Mouse (Mus musculus): ENCODE measurements around the gene Cel.

Gene Cel

DNA sequence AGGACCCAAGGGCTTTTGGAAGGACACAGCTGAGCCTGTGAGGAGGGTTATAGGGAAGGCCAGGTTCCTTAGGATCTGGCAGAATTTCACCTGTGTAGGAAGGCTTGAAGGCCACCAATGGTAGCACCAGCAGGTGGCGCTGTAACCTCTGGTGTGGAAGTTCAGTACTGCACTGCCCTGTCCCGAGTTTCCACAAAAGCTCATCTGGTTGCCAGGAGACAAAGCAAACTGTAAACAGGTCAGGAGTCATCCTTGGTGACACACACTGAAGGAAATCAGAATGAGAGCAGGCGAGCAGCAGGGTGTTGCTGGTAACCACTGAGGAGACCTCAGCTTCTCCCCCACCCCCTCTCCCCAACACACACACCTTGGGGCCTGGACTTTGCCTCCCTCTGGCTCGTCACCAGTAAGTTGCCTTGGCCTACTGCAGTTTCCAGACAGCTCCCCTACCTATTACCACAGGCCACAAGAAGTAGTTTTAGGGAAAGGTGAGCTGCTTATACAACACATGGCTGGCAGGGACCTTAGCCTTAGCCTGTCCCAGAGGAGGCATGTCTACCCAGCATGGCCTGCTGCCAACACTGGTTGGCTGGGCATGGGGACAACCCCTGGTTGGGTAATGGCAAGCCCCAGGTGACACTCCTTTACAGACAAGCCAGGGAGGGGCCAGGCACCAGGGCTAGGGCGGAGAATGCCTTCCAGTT, 45.8 kb downstream of the Cel start:
- WGBS = 44% methylated on average over 5 of the region's 5 CpGs

DNA sequence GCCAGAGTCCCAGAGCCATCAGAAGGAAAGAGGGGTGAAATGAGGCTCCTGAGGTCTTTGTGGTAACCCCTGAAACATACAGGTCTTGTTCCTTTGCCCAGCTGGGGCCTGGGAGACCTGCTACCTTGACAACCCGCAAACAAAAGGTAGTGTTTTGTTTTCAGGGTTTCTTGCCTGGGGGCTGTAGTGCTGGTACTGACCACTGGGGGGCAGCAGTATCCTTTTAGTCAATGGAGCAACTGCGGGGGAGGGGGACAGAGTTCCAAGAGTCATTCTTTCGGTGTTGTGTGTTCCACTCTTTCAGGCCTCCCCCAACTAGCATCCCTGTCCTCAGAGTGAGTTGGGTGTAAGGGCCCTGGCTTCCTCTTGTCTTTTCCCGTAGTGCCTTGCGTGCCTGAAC, 48.7 kb downstream of the Cel start:
- 15% methylated on average over 5 of the region's 5 CpGs for WGBS

DNA sequence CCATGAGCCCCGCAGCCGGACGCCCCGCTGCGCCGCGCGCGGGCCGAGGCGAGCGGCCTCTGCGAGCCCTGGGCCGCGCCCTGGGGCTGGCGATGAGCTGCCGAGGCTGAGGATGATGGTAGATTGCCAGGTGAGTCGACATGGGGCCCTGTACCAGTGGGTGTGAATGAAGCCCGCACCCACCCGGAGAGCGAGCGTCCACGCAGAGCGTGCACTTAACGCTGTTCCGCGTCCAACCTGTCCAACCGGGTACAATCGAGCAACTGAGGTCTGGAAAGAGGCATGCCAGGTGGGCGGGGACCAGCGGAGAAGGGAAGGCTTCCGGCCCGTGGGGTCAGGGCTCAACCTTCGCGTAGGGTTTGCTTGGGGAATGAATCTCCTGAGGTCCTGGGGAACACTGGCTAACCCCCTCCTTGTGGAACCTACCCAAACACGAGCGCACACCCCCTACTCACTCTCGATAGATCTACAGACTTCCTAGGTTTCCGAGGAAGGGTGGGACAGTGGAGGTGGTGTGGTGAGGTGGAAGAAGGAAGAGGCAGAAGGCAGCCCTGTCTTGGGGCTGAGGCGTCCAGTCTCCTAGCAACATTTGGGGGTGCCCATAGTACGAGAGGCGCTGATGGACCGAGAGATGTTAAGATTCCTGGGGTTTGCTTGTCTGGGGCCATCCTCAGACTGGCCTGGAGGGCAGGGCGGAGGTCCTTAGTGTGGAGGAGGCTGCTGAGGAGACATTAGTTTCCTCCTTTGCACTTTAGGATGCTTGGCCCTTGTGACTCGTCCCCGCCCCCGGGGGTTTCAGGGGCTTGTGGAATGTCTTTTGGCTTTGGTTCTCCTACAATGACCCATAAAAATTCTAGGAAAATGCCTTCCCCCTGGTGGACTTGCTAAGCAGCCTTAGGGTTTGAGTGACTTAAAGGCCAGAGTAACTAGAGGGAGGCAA, 49.5 kb downstream of the Cel start:
- WGBS = 5% methylated on average over 47 of the region's 47 CpGs

DNA sequence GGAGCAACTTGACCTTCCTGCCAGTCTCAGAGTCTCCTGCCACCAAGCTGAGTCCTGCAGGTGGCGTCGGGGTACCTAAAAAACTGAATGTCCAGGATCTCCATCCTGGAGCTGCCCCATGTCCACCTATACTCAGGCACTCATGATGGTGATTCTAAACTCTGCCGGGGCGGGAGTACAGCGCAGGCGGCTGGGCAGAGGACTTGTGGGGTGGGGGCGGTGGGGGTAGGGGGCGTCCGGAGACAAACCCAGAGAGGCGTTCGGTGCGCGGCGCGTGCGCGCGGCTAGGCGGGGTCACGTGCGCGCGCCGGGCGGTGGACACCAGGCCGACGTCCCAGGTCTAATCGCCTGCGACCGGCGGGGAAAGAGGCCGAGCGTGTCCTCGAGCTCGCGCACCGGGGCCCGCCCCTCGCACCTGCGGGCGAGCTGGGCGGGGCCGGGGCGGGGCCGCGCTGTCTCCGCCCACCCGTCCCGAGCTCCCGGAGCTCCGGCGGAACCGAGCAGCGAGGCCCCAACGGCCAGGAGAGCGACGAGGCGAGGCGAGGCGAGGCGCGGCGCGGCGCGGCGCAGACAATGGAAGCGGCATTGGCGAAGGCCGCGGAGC, 50.3 kb downstream of the Cel start, which contains the start of gene Ralgds:
Ralgds (plus strand) TSS at position 328 of the 604 bp plus-strand sequence.
- 1% methylated on average over 65 of the region's 71 CpGs for WGBS

DNA sequence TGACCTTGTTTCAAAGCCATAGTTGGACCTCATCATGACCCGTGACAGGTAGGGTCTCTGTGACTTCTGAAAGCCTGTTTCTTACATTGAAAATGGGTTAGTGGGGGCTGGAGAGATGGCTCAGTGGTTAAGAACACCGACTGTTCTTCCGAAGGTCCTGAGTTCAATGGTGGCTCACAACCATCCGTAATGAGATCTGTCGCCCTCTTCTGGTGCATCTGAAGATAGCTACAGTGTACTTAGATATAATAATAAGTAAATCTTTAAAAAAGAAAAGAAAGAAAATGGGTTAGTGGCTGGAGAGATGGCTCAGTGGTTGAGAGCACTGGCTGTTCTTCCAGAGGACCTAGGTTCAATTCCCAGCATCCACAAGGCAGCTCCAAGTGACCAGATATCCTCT, 51.6 kb downstream of the Cel start:
- 52% methylated on average over 5 of the region's 5 CpGs for WGBS

DNA sequence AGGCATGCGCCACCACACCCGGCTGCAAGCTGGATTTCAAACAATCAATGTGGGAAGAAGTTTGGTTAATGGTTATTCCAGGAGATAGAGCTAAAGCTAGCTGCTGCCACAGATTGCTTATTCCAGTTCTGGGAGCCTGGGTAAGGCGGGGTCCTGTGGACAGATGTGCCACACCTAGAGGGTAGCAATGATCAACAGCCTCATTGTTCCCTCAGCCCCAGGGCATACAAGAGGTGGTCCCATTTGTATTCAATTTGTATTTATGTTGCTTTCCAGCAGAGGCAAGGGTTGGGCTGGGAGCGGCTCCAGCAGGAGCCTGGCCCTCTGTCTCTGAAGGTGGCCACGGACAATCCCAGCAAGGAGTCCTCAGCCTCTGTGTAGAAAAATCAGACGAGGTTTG, 56.9 kb downstream of the Cel start:
- 91% methylated on average over 6 of the region's 6 CpGs for WGBS

DNA sequence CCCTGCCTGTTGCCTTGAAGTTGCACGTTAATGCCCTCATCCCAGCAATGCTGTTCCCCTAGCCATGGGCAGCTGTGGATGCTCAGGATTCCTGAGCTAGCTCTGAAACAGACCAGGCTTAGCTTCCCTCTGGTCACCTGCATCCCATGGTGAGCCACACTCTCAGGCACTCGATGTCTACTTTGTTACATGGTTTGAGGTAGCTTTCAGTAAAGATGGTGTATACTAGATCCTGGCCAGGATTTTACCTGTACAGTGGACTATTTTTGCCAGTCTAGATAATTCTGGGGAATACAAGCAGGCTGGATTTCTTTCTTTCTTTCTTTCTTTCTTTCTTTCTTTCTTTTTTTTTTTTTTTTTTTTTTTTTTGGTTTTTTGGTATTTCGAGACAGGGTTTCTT, 57.4 kb downstream of the Cel start, which contains the start of gene Gm10134:
Gm10134 (plus strand) TSS at position 301 of the 400 bp plus-strand sequence.
- 82% methylated on average over 3 of the region's 3 CpGs for WGBS
